Mouse (Mus musculus) lung, postnatal 0 days (tissue): ENCODE measurements around the gene Prg2. TPM values are rescaled to one million over a fixed set of nuclear protein-coding genes. Genes with fewer than 3 reads are reported as not detected.
A peak's percentile ranks its signal among the peaks of the same experiment; 100 is the strongest.

Experiments
- ATAC-seq: fragments of 200-750 bp; cut with Nextera tagmentation; 2 replicates; pipeline ENCODE4 v1.8.0; 2017; ENCODE audit warnings: moderate library complexity
- DNase-seq: peaks from one replicate; pipeline ENCODE4 v3.0.0-alpha.2; 2016; ENCODE audit warnings: low spot score
- H3K27ac ChIP-seq: fragments of 300-500 bp; sonication (generic); 2 replicates; pipeline ENCODE4 v1.5.1; 2014; ENCODE audit warnings: antibody characterized with exemption, mild to moderate bottlenecking, low read length, mixed read lengths
- H3K27me3 ChIP-seq: fragments of 300-500 bp; sonication (generic); replicated peaks from 2 replicates; pipeline ENCODE4 v1.6.1; 2014; ENCODE audit warnings: low read length, mixed read lengths; ENCODE audit not compliant: insufficient read depth
- H3K36me3 ChIP-seq: fragments of 300-500 bp; sonication (generic); 2 replicates; pipeline ENCODE4 v1.6.1; 2014; ENCODE audit warnings: low read length, mixed read lengths; ENCODE audit not compliant: insufficient read depth
- H3K4me1 ChIP-seq: fragments of 300-500 bp; sonication (generic); 2 replicates; pipeline ENCODE4 v1.6.1; 2014; ENCODE audit warnings: antibody characterized with exemption, low read depth, low read length, mixed read lengths; ENCODE audit not compliant: insufficient read depth
- H3K4me2 ChIP-seq: fragments of 300-500 bp; sonication (generic); replicated peaks from 2 replicates; pipeline ENCODE4 v1.6.1; 2014; ENCODE audit warnings: low read depth, mild to moderate bottlenecking, low read length, moderate library complexity, mixed read lengths
- H3K4me3 ChIP-seq: fragments of 300-500 bp; sonication (generic); 2 replicates; pipeline ENCODE4 v1.5.1; 2014; ENCODE audit warnings: low read depth, low read length
- H3K9ac ChIP-seq: fragments of 300-500 bp; sonication (generic); replicated peaks from 2 replicates; pipeline ENCODE4 v1.6.1; 2014; ENCODE audit warnings: low read depth, mild to moderate bottlenecking
- H3K9me3 ChIP-seq: fragments of 300-500 bp; sonication (generic); 2 replicates; pipeline ENCODE4 v1.6.1; 2016; ENCODE audit warnings: low read length, mixed read lengths
- CTCF ChIP-seq: IDR thresholded peaks from 2 replicates; pipeline ENCODE4 v1.5.1; 2016; ENCODE audit warnings: antibody characterized with exemption, mild to moderate bottlenecking
- EP300 ChIP-seq: IDR thresholded peaks from 2 replicates; pipeline ENCODE4 v1.6.1; 2016; ENCODE audit warnings: antibody characterized with exemption, mild to moderate bottlenecking, control low read depth
- WGBS: fragments of 180-500 bp; shearing (Covaris S2); extraction: QIAGEN DNeasy Blood & Tissue Kit; methylation state at CpG from one replicate; pipeline ENCODE4 v1.1.7; 2014; 5-methylcytosine and 5-hydroxymethylcytosine counted together
- polyA plus RNA-seq: library from polyadenylated mRNA; unstranded; fragments of >200 nt; fragmentation: Nextera tagmentation; extraction: Ambion mirVana; gene quantifications from 2 replicates; pipeline ENCODE4 v1.2.1, GENCODE M21; 2015

Prg2 gene
- polyA plus RNA-seq, 1 experiment from 2014 or later: not detected

DNA sequence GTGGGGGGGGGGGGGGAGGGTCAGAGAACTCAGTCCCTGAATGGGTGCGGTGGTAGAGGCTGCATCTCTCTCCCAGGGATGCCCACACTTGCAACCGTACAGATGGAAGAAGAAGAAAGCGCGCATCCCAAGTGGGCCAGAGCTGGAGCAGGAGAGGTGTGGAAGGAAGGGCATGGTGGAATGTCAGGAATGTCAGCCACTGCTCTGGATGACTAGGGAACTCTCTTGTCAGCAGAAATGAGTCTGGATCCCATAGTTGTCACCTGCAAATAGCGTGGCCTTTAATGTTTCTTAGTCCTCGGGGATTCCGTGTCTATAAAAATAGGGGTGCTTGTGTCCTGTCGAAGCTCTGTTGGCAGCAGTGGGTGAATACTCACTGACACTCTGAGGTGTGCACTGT, 22.3 kb downstream of the Prg2 start:
- TF ChIP-seq EP300: no peak
- no peak for TF ChIP-seq CTCF
- Histone ChIP-seq H3K27ac (no peak overlapping the region), H3K27me3 (no peaks in the 10 kb centered on the region), H3K9me3 (no peaks in the 10 kb centered on the region), H3K4me2 (no peak overlapping the region), H3K36me3 (no peaks in the 10 kb centered on the region), H3K4me1 (no peaks in the 10 kb centered on the region; the same call in 1 of the 2 replicates), H3K4me3 (no peak overlapping the region), H3K9ac (no peak overlapping the region)
- 36% methylated on average over 8 of the region's 8 CpGs for WGBS
- DNase-seq: no peak
- no peak for ATAC-seq

DNA sequence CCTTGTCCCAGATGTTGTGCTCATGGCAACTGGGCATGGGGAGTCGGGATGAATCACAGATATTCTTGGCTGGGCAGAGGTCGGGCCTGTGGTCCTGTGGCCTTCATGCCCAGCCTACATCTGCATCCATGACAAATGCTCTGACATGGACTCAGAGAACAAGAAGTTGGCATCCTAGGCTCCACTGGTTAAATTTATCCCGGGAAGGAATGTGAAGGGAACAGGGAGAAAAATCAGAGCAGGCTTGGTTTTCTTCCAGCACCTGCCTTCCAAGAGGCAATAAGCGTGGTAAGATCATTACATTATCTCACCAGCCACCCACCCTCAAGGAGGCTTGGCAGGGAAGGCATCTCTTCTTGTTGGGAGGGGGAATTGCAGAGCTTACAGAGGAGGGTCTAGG, 24.1 kb downstream of the Prg2 start:
- Histone ChIP-seq H3K9ac (no peak overlapping the region), H3K27ac (no peak overlapping the region), H3K9me3 (no peaks in the 10 kb centered on the region), H3K4me1 (no peaks in the 10 kb centered on the region; the same call in 1 of the 2 replicates), H3K4me2 (no peak overlapping the region), H3K4me3 (no peak overlapping the region), H3K27me3 (no peaks in the 10 kb centered on the region), H3K36me3 (no peaks in the 10 kb centered on the region)
- WGBS: 76% methylated on average over 4 of the region's 4 CpGs
- DNase-seq (no peak), ATAC-seq (no peak)
- TF ChIP-seq EP300 (no peak), CTCF (no peak)

DNA sequence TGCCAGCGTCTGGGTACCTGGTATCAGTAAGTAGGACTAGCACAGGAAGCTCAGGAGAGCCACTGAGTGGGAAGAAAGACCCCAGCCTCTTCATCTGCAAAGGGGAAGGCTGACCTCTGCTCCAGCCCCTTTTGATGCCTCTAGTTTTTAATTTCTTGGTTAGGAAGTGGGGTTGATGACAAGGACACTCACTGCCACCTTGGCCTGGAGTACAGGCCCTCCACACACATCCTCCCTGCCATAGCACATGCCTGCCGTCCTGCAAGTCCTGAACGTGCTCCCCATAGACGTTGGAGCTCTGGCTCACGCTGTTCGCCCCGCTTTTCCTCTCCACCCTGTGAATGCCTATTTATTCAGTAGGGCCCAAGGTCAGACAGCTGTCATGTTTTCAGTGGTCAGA, 26.3 kb downstream of the Prg2 start:
- Histone ChIP-seq H3K36me3 (no peaks in the 10 kb centered on the region), H3K9ac (no peak overlapping the region), H3K27ac (no peak overlapping the region), H3K27me3 (no peaks in the 10 kb centered on the region), H3K4me3 (no peak overlapping the region), H3K9me3 (no peaks in the 10 kb centered on the region), H3K4me1 (no peaks in the 10 kb centered on the region; the same call in 1 of the 2 replicates), H3K4me2 (no peak overlapping the region)
- no peak for DNase-seq
- ATAC-seq: no peak
- TF ChIP-seq CTCF: no peak
- whole genome bisulfite sequencing: 78% methylated on average over 7 of the region's 7 CpGs

DNA sequence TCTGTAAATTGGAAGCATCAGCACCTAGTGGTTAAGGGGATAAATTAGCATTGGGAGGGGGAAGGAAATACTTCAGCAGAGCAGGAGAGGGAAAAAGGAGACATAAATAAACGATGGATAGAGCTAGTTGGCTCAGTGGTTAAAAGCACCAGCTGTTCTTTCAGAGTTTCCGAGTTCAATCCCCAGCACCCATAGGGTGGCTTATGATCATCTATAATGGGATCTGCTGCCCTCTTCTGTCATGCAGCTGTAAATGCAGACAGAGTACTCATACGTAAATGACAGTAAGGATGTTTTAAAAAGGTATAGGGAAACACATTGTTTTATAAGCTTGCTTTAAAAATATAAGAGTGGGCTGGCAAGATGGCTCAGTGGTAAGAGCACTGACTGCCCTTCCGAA, 27.5 kb downstream of the Prg2 start:
- no peak overlapping the region for H3K27ac ChIP-seq
- no peaks in the 10 kb centered on the region for H3K9me3 ChIP-seq
- H3K36me3 ChIP-seq: no peaks in the 10 kb centered on the region
- 16% methylated on average over 4 of the region's 4 CpGs for WGBS
- no peak overlapping the region for H3K4me3 ChIP-seq
- no peak overlapping the region for H3K4me2 ChIP-seq
- ATAC-seq (no peak), DNase-seq (peak; percentile 63)
- no peak overlapping the region for H3K9ac ChIP-seq
- no peaks in the 10 kb centered on the region; the same call in 1 of the 2 replicates for H3K4me1 ChIP-seq
- TF ChIP-seq CTCF (peak; percentile 77), EP300 (no peak)
- H3K27me3 ChIP-seq: no peaks in the 10 kb centered on the region

DNA sequence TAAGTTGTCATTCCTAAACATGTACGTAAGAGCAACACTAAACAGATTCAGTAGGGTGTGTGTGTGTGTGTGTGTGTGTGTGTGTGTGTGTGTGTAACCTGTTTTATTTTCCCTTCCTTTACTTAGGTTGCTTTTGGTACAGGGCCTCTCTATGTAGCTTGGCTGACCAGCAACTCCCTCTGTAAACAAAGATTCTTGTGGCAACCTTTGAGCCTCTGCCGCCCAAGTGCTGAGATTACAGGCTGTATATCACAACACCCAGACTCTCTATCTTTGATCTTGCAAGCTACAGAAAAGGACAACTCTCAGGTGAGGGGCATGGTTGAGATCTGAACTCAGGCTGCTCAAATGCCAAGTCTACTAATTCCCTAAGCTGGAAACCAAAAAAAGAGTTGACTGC, 29.0 kb downstream of the Prg2 start:
- DNase-seq (no peak), ATAC-seq (no peak)
- H3K27ac ChIP-seq: no peak overlapping the region
- TF ChIP-seq CTCF (no peak), EP300 (no peak)
- H3K4me1 ChIP-seq: no peaks in the 10 kb centered on the region; the same call in 1 of the 2 replicates
- H3K27me3 ChIP-seq: no peaks in the 10 kb centered on the region
- no peak overlapping the region for H3K4me2 ChIP-seq
- no peak overlapping the region for H3K4me3 ChIP-seq
- no peaks in the 10 kb centered on the region for H3K36me3 ChIP-seq
- WGBS: 46% methylated on average over 2 of the region's 2 CpGs
- H3K9me3 ChIP-seq: no peaks in the 10 kb centered on the region
- no peak overlapping the region for H3K9ac ChIP-seq

DNA sequence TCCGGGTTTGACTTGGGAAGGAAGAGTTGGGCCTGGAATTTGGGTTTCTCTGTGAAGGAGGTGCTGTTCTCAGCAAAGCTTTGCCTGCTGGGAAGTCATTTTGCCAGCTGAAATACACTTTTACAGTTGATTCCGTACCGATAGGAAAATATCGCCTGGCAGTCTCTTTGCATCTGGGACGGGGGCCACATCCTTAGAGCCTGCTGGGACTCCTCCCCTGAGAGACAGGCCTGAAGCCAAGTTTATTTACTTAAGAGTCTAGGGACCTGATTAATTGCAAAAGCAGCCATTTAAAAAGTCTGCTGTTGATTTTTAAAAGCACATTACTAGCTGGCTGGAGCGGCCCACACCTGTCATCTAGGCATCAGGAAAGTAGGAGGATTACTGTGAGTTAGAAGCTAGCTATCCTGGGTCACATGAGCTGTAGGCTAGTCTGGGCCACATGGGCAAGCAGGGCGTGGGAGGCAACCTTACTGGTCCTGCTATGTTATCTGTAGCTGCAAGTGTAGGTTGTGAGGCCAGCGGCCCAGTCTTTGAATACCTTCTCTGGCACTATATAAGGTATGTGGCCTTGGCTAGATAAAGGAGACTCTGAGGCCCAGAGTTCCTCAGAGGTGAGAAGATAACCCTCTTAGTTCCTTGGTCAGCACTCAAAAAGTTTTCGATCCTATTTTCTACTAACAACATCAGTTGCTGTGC, 31.8 kb downstream of the Prg2 start:
- H3K27me3 ChIP-seq: no peaks in the 10 kb centered on the region
- peak; percentile 30; the same call in 1 of the 2 replicates for ATAC-seq
- H3K9ac ChIP-seq: no peak overlapping the region
- DNase-seq: peak; percentile 27
- H3K36me3 ChIP-seq: no peaks in the 10 kb centered on the region
- no peak overlapping the region for H3K4me3 ChIP-seq
- H3K27ac ChIP-seq: no peak overlapping the region
- WGBS: 26% methylated on average over 9 of the region's 9 CpGs
- H3K9me3 ChIP-seq: no peaks in the 10 kb centered on the region
- no peaks in the 10 kb centered on the region; the same call in 1 of the 2 replicates for H3K4me1 ChIP-seq
- H3K4me2 ChIP-seq: no peak overlapping the region
- TF ChIP-seq CTCF (no peak), EP300 (no peak)

DNA sequence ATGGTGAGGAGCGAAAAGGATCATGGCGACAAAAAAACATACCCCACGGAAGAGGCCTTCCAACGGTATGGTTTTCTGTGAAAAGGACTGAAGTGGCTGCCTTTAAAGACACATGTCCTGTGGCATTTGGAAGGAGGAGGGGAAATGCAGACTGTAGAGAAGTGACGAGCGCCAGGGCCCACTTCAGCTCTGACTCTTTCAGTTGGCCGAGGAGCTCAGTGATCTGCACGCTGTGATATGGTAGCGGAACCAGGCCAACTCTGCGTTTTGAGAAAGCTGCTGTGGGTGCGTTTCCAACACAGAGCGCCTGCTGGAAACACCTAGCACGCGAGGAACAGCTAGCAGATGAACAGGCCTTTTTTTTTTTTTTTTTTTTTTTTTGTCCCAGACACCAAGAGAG, 32.4 kb downstream of the Prg2 start:
- TF ChIP-seq CTCF: no peak
- no peak for TF ChIP-seq EP300
- Histone ChIP-seq H3K4me1 (no peaks in the 10 kb centered on the region; the same call in 1 of the 2 replicates), H3K4me2 (no peak overlapping the region), H3K9ac (no peak overlapping the region), H3K36me3 (no peaks in the 10 kb centered on the region), H3K9me3 (no peaks in the 10 kb centered on the region), H3K4me3 (no peak overlapping the region), H3K27me3 (no peaks in the 10 kb centered on the region), H3K27ac (no peak overlapping the region)
- ATAC-seq: no peak
- DNase-seq: no peak
- WGBS: 71% methylated on average over 14 of the region's 14 CpGs
